Mouse (Mus musculus) heart, adult 2 months (tissue): ENCODE measurements around the gene 4930544D05Rik. TPM values are rescaled to one million over a fixed set of nuclear protein-coding genes. Genes with fewer than 3 reads are reported as not detected.

Experiments used
- DNase-seq, 2 experiments: peaks; one replicate each; pipeline ENCODE4 v3.0.0; 2021
- H3K27ac ChIP-seq: fragments of 200-600 bp; 2 replicates; pipeline ENCODE4 v1.8.1; 2022
- H3K27me3 ChIP-seq: fragments of 200-500 bp; 2 replicates; pipeline ENCODE4 v1.6.1; 2012; ENCODE audit warnings: mild to moderate bottlenecking, low read length, inconsistent platforms, mixed read lengths; ENCODE audit not compliant: control insufficient read depth, insufficient read depth
- H3K36me3 ChIP-seq: fragments of 200-500 bp; 2 replicates; pipeline ENCODE4 v1.6.1; 2012; ENCODE audit warnings: low read length, inconsistent platforms; ENCODE audit not compliant: control insufficient read depth, insufficient read depth
- H3K4me1 ChIP-seq: fragments of 200-500 bp; 2 replicates; pipeline ENCODE4 v1.6.1; 2011; ENCODE audit warnings: low read length; ENCODE audit not compliant: control insufficient read depth, insufficient read depth
- H3K4me3 ChIP-seq: fragments of 200-600 bp; 2 replicates; pipeline ENCODE4 v1.8.1; 2022
- H3K79me2 ChIP-seq: fragments of 200-500 bp; replicated peaks from 2 replicates; pipeline ENCODE4 v1.6.1; 2012; ENCODE audit warnings: mild to moderate bottlenecking, inconsistent platforms, low read length, moderate library complexity, mixed read lengths; ENCODE audit not compliant: control insufficient read depth, insufficient read depth
- H3K9ac ChIP-seq: fragments of 200-500 bp; 2 replicates; pipeline ENCODE4 v1.6.1; 2012; ENCODE audit warnings: low read depth, mild to moderate bottlenecking, control low read depth, inconsistent platforms, low read length, mixed read lengths
- CTCF ChIP-seq: fragments of 200-600 bp; IDR thresholded peaks from 2 replicates; pipeline ENCODE4 v1.8.1; 2022; ENCODE audit warnings: antibody characterized with exemption, mild to moderate bottlenecking, moderate library complexity
- EP300 ChIP-seq: fragments of 200-500 bp; IDR thresholded peaks from 2 replicates; pipeline ENCODE4 v1.6.1; 2011; ENCODE audit warnings: low read depth, low read length, control low read depth; ENCODE audit not compliant: insufficient read depth
- POLR2A ChIP-seq: fragments of 200-500 bp; IDR thresholded peaks from 2 replicates; pipeline ENCODE4 v1.6.1; 2011; ENCODE audit warnings: mild to moderate bottlenecking, low read depth, low read length, control low read depth; ENCODE audit not compliant: insufficient read depth
- WGBS: fragments of 180-500 bp; shearing (Covaris S2); methylation state at CpG from one replicate; pipeline ENCODE4 v1.1.7; 2018; 5-methylcytosine and 5-hydroxymethylcytosine counted together
- intact Hi-C: fragments of 180-260 bp; cut with DNase I; formaldehyde crosslinking; loops from one replicate; pipeline ENCODE4 v1.15.1; 2025
- polyA plus RNA-seq: library from polyadenylated mRNA; depleted of rRNA; stranded (reverse); fragments of >200 nt; gene quantifications from 2 replicates; pipeline ENCODE4 v1.2.3, GENCODE M21; 2012
- total RNA-seq, 2 experiments: library from RNA; stranded (reverse); gene quantifications; 2 replicates each; pipeline ENCODE4 v1.2.3; 2021

The 4930544D05Rik gene
- total and polyA plus RNA-seq, 3 experiments: 0.31 TPM; not detected in 2

GRCm38 (mm10) chr11:70594253-70594989 lies 21.2 kb upstream of the 4930544D05Rik start:
- WGBS: 48% methylated on average over 15 of the region's 15 CpGs
- TF ChIP-seq EP300: peak; percentile 25; the same call in 1 of the 2 replicates
- no peak for TF ChIP-seq CTCF
- peak; percentile 51 for TF ChIP-seq POLR2A
- peak overlapping the region; percentile 78 for H3K27ac ChIP-seq

GRCm38 (mm10) chr11:70595638-70596037 lies 20.0 kb upstream of the 4930544D05Rik start:
- TF ChIP-seq POLR2A: no peak
- TF ChIP-seq EP300: no peak
- no peak for TF ChIP-seq CTCF
- WGBS: 11% methylated on average over 2 of the region's 2 CpGs
- Histone ChIP-seq H3K9ac (no peak overlapping the region), H3K4me1 (peaks cover 14% of the 10 kb centered on the region), H3K4me3 (no peak overlapping the region), H3K79me2 (no peaks in the 10 kb centered on the region), H3K36me3 (no peaks in the 10 kb centered on the region; the same call in 1 of the 2 replicates), H3K27me3 (no peaks in the 10 kb centered on the region), H3K27ac (peak overlapping the region; percentile 78)
- intact Hi-C loops: loop anchor here (2.0 kb wide), 1 partner anchor 31 kb away; no protein-coding TSS in a partner anchor
- DNase-seq: no peak

More at GRCm38 (mm10) chr11:70594253-70594989, 21.2 kb upstream of the 4930544D05Rik start:
- Histone ChIP-seq H3K27me3 (no peaks in the 10 kb centered on the region), H3K9ac (peak overlapping the region; percentile 27; the same call in 1 of the 2 replicates), H3K4me1 (peaks cover 14% of the 10 kb centered on the region), H3K4me3 (no peak overlapping the region), H3K36me3 (no peaks in the 10 kb centered on the region; the same call in 1 of the 2 replicates), H3K79me2 (no peaks in the 10 kb centered on the region)
- intact Hi-C loops: loop anchor here (2.0 kb wide), 1 partner anchor 30 kb away; no protein-coding TSS in a partner anchor
- DNase-seq: peak; percentile 64 to 67

GRCm38 (mm10) chr11:70596094-70596493 lies 19.6 kb upstream of the 4930544D05Rik start:
- Histone ChIP-seq H3K27me3 (no peaks in the 10 kb centered on the region), H3K79me2 (no peaks in the 10 kb centered on the region), H3K4me3 (no peak overlapping the region), H3K36me3 (no peaks in the 10 kb centered on the region; the same call in 1 of the 2 replicates), H3K27ac (peak overlapping the region; percentile 78), H3K4me1 (peaks cover 14% of the 10 kb centered on the region), H3K9ac (no peak overlapping the region)
- no peak for TF ChIP-seq POLR2A
- no peak for TF ChIP-seq EP300
- no peak for DNase-seq
- 59% methylated on average over 4 of the region's 4 CpGs for WGBS
- intact Hi-C loops: no loop called here

GRCm38 (mm10) chr11:70597301-70597700 lies 18.3 kb upstream of the 4930544D05Rik start:
- Histone ChIP-seq H3K27me3 (no peaks in the 10 kb centered on the region), H3K27ac (no peak overlapping the region; the same call in 1 of the 2 replicates), H3K4me1 (peaks cover 14% of the 10 kb centered on the region), H3K36me3 (no peaks in the 10 kb centered on the region; the same call in 1 of the 2 replicates), H3K79me2 (no peaks in the 10 kb centered on the region), H3K4me3 (no peak overlapping the region), H3K9ac (no peak overlapping the region)
- TF ChIP-seq CTCF (no peak), EP300 (no peak)
- intact Hi-C loops: no loop called here
- 59% methylated on average over 6 of the region's 6 CpGs for WGBS
- DNase-seq: no peak

- 85% methylated on average over 9 of the region's 9 CpGs for WGBS
- H3K4me3 ChIP-seq: no peak overlapping the region
- H3K79me2 ChIP-seq: no peaks in the 10 kb centered on the region
- no peak for DNase-seq
- no peaks in the 10 kb centered on the region; the same call in 1 of the 2 replicates for H3K36me3 ChIP-seq
- H3K4me1 ChIP-seq: peaks cover 12% of the 10 kb centered on the region
- intact Hi-C loops: no loop called here
- H3K27ac ChIP-seq: no peak overlapping the region
- TF ChIP-seq CTCF: no peak
- TF ChIP-seq POLR2A: no peak
- TF ChIP-seq EP300: no peak
- H3K27me3 ChIP-seq: no peaks in the 10 kb centered on the region
- H3K9ac ChIP-seq: no peak overlapping the region
Measured at GRCm38 (mm10) chr11:70598451-70598953, 17.1 kb upstream of the 4930544D05Rik start.

- WGBS: 57% methylated on average over 14 of the region's 14 CpGs
Measured at GRCm38 (mm10) chr11:70605024-70605566, 10.6 kb upstream of the 4930544D05Rik start.

More at GRCm38 (mm10) chr11:70605024-70605566, 10.6 kb upstream of the 4930544D05Rik start:
- H3K27me3 ChIP-seq: no peaks in the 10 kb centered on the region
- no peaks in the 10 kb centered on the region for H3K79me2 ChIP-seq
- intact Hi-C loops: loop anchor here (1.0 to 10.0 kb wide), 6 partner anchors 40 to 193 kb away; partner anchors contain the start of genes Cxcl16, Med11, Pelp1 and Pld2
- no peak overlapping the region for H3K4me3 ChIP-seq
- H3K36me3 ChIP-seq: no peaks in the 10 kb centered on the region
- TF ChIP-seq EP300: peak; percentile 95
- peak; percentile 98; the same call in 1 of the 2 replicates for TF ChIP-seq CTCF
- TF ChIP-seq POLR2A: no peak
- no peak overlapping the region for H3K27ac ChIP-seq
- no peak overlapping the region for H3K9ac ChIP-seq
- peak; percentile 79 to 84 for DNase-seq
- no peaks in the 10 kb centered on the region for H3K4me1 ChIP-seq
